Mouse (Mus musculus) E14TG2a.4 (cell line): Measurements from ENCODE around the gene Arl15.

ENCODE experiments used
- CTCF ChIP-seq: conservative IDR thresholded peaks from 2 replicates; pipeline ENCODE4 v1.5.1; 2014; ENCODE audit warnings: low read length
- NANOG ChIP-seq: IDR thresholded peaks from 2 replicates; pipeline ENCODE4 v1.6.1; 2014; ENCODE audit warnings: borderline replicate concordance, low read length, mixed read lengths
- POU5F1 ChIP-seq: IDR thresholded peaks from 2 replicates; pipeline ENCODE4 v1.6.1; 2014; ENCODE audit warnings: low read length, borderline replicate concordance

GRCm38 (mm10) chr13:114091231-114091630 is 296.9 kb downstream of the Arl15 start:
- no peak for TF ChIP-seq CTCF
- no peak for TF ChIP-seq POU5F1
- TF ChIP-seq NANOG, result no peak
